Mouse (Mus musculus) heart, embryonic 16.5 days (tissue): Measurements from ENCODE around the gene Baz2b. TPM values are rescaled to one million over a fixed set of nuclear protein-coding genes. Genes with fewer than 3 reads are reported as not detected.
A peak's percentile ranks its signal among the peaks of the same experiment; 100 is the strongest.

Experiments used
- ATAC-seq: fragments of 200-750 bp; cut with Nextera tagmentation; replicated peaks from 2 replicates; pipeline ENCODE4 v1.8.0; 2017; ENCODE audit warnings: moderate number of reproducible peaks; ENCODE audit not compliant: insufficient read depth, low FRiP score; ENCODE audit errors: extremely low read depth
- H3K27ac ChIP-seq: fragments of 300-500 bp; sonication (generic); 2 replicates; pipeline ENCODE4 v1.5.1; 2014; ENCODE audit warnings: mild to moderate bottlenecking, low read length, control low read depth, moderate library complexity
- H3K27me3 ChIP-seq: fragments of 300-500 bp; sonication (generic); 2 replicates; pipeline ENCODE4 v1.6.1; 2014; ENCODE audit warnings: low read length, mixed read lengths; ENCODE audit not compliant: control insufficient read depth, insufficient read depth
- H3K36me3 ChIP-seq: fragments of 300-500 bp; sonication (generic); 2 replicates; pipeline ENCODE4 v1.6.1; 2014; ENCODE audit not compliant: control insufficient read depth, insufficient read depth
- H3K4me1 ChIP-seq: fragments of 300-500 bp; sonication (generic); 2 replicates; pipeline ENCODE4 v1.6.1; 2014; ENCODE audit warnings: low read length, mixed read lengths; ENCODE audit not compliant: control insufficient read depth, insufficient read depth
- H3K4me2 ChIP-seq: fragments of 300-500 bp; sonication (generic); 2 replicates; pipeline ENCODE4 v1.6.1; 2014; ENCODE audit warnings: low read depth, mild to moderate bottlenecking, control low read depth, low read length
- H3K4me3 ChIP-seq: fragments of 300-500 bp; sonication (generic); 2 replicates; pipeline ENCODE4 v1.5.1; 2014; ENCODE audit warnings: mild to moderate bottlenecking, control low read depth, low read length
- H3K9ac ChIP-seq: fragments of 300-500 bp; sonication (generic); 2 replicates; pipeline ENCODE4 v1.6.1; 2014; ENCODE audit warnings: low read length, control low read depth
- H3K9me3 ChIP-seq: fragments of 300-500 bp; sonication (generic); replicated peaks from 2 replicates; pipeline ENCODE4 v1.6.1; 2016; ENCODE audit warnings: low read length; ENCODE audit not compliant: control insufficient read depth
- WGBS: fragments of 180-500 bp; shearing (Covaris S2); extraction: QIAGEN DNeasy Blood & Tissue Kit; methylation state at CpG from one replicate; pipeline ENCODE4 v1.1.7; 2014; 5-methylcytosine and 5-hydroxymethylcytosine counted together
- polyA plus RNA-seq: library from polyadenylated mRNA; unstranded; fragments of >200 nt; fragmentation: Nextera tagmentation; extraction: Ambion mirVana; gene quantifications from 2 replicates; pipeline ENCODE4 v1.2.1, GENCODE M21; 2015

Gene Baz2b
- polyA plus RNA-seq, 1 experiment from 2014 or later = 42.7 TPM

DNA sequence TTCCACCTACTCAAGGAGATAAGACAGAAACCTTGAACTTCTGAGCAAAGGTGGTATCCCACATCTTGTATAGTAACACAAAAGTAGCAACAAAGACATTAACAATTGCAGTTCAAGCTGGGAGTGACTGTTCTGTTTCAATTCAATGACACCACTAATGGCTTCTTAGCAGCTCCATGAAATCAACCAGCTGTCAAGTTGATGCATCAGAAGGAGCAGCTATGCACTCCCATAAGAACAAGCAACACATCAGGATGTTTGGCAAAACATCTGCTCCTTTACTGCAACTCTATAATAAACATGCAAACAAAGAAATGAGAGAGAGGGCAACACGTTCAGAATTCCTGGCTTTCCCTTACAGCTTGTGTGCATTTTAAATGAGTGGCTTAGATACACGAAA lies 87.5 kb downstream of the Baz2b start:
- Histone ChIP-seq H3K9me3 (no peaks in the 10 kb centered on the region), H3K4me1 (peaks cover 32% of the 10 kb centered on the region), H3K9ac (peak overlapping the region; percentile 46; the same call in 1 of the 2 replicates), H3K4me3 (peak overlapping the region; percentile 6; the same call in 1 of the 2 replicates), H3K4me2 (peak overlapping the region; percentile 42; the same call in 1 of the 2 replicates), H3K36me3 (no peaks in the 10 kb centered on the region), H3K27me3 (no peaks in the 10 kb centered on the region), H3K27ac (no peak overlapping the region)
- no peak for ATAC-seq
- 46% methylated on average over 2 of the region's 2 CpGs for WGBS

DNA sequence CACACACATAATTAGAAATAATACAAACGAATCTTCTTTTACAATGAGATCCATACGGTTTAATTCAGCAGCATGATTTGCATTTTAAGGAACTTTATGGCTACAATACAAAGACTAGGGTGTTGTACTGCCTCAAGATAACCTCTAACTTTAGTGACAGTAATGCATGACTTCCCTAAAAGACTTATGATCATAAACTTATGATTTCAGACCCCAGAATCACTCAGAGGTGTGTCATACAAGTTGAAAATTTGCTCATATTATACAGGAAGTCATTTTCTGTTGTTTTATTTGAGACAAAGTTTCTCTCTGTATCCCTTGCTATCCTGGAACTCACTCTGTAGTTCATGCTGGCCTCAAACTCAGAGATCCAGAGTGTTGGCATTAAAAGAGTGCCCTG lies 89.0 kb downstream of the Baz2b start:
- Histone ChIP-seq H3K9ac (no peak overlapping the region), H3K27ac (no peak overlapping the region), H3K4me1 (peaks cover 33% of the 10 kb centered on the region), H3K4me2 (no peak overlapping the region), H3K36me3 (no peaks in the 10 kb centered on the region), H3K4me3 (no peak overlapping the region), H3K9me3 (no peaks in the 10 kb centered on the region), H3K27me3 (no peaks in the 10 kb centered on the region)
- no peak for ATAC-seq
- 70% methylated on average over 2 of the region's 2 CpGs for WGBS

DNA sequence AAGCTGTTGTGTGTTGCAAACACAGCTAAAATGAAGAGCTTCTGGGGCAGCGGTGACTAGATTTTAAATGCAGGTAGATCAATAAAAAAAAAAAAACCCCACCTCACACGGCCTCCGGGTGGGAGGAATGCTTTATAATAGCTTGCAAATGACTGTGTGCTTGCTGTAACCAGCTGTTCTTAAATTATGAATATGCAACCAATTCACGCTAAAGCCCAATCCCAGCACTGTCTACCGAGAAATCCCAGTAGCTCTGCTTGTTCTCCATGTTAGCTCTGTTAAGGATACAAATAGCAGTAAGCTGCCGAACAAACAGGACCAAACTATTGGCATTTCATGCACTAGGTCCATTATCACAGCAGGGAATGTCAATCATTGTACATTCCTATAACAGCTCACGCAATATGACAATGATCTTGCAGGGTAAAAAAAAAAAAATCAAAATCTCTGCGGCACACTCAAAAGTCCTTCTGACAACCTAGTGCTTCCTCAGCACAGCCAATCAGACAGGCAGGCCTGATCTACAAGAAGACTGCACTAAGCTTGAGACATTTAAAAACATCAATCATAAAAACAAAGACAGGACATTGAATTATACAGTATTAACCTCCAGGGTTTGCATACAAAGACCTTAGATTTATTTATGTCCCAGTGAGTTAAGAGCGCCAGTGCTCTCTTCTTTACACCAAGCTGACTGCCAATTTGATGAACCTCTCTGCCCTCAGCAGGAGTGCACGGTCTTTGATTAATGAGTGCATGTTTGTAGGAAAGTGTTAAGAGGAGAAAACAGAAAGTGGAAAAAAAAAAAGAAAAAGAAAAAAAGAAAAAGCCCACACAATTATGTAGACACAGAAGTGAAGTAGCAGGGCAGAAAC lies 90.7 kb downstream of the Baz2b start:
- H3K4me1 ChIP-seq = peaks cover 35% of the 10 kb centered on the region
- 50% methylated on average over 10 of the region's 10 CpGs for WGBS
- no peak overlapping the region for H3K4me3 ChIP-seq
- H3K9me3 ChIP-seq = no peaks in the 10 kb centered on the region
- no peaks in the 10 kb centered on the region for H3K36me3 ChIP-seq
- no peaks in the 10 kb centered on the region for H3K27me3 ChIP-seq
- no peak for ATAC-seq
- peak overlapping the region; percentile 29 for H3K4me2 ChIP-seq
- H3K27ac ChIP-seq = peak overlapping the region; percentile 39
- peak overlapping the region; percentile 38; the same call in 1 of the 2 replicates for H3K9ac ChIP-seq

DNA sequence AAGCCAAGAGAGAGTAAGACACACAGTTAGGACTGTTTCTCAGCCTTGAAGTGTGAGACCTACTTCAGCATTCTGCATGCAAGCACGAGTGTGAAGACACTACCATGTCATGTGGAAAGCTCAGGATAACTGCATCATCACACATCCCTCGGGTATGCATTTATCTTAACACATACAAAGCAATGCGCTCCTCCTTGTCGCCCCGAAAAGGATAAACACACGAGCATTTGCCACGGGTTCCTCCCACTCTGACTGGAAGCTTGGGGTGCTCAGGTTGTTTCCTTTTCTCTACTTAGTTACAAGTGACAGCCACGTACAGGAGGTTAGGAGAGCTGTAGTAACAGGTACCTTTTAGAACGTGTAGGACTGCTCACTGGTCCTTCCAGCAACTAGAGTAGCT lies 91.8 kb downstream of the Baz2b start:
- WGBS = 48% methylated on average over 9 of the region's 9 CpGs
- no peak overlapping the region for H3K4me3 ChIP-seq

DNA sequence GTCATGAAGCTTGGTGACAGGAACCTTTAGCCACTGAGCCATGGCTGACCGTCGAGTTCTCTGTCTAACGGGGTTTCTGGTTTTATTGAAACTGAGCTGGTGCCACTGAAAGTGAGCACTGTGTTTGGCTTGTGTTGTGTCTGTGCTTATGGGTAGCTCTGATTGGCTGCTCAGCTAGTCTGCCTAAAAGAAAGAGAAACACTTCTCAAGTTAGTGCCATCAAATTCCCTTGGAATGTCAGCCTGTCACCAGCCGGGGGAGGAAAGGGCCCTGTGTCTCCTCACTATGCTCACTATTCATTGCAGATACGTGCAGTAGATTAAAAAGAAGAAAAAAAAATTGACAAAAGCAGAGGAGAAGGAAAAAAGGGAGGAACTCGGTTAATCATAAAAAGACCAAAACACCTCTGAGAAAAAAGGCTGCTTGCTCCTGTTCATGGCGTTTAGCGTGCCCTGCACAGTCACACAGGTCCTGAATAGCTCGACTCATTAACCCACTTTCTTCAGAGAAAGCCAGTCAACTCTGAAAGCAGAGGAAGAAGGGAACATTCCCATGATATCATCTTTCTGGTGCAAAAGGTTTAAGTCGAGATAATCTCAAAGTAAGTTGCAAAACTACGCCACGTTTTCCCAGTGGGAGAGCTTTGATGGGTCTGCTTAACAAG lies 93.6 kb downstream of the Baz2b start:
- peaks cover 2% of the 10 kb centered on the region for H3K36me3 ChIP-seq
- no peak overlapping the region for H3K27ac ChIP-seq
- peaks cover 24% of the 10 kb centered on the region for H3K4me1 ChIP-seq
- WGBS = 58% methylated on average over 12 of the region's 12 CpGs
- H3K4me3 ChIP-seq = no peak overlapping the region
- H3K9me3 ChIP-seq = no peaks in the 10 kb centered on the region
- ATAC-seq = no peak
- no peak overlapping the region for H3K4me2 ChIP-seq
- H3K9ac ChIP-seq = no peak overlapping the region
- no peaks in the 10 kb centered on the region for H3K27me3 ChIP-seq

More for the DNA sequence above, 91.8 kb downstream of the Baz2b start:
- H3K4me1 ChIP-seq = peaks cover 35% of the 10 kb centered on the region
- no peaks in the 10 kb centered on the region for H3K27me3 ChIP-seq
- no peak overlapping the region for H3K9ac ChIP-seq
- H3K4me2 ChIP-seq = peak overlapping the region; percentile 1; the same call in 1 of the 2 replicates
- H3K27ac ChIP-seq = no peak overlapping the region
- H3K9me3 ChIP-seq = no peaks in the 10 kb centered on the region
- ATAC-seq = no peak
- no peaks in the 10 kb centered on the region for H3K36me3 ChIP-seq

DNA sequence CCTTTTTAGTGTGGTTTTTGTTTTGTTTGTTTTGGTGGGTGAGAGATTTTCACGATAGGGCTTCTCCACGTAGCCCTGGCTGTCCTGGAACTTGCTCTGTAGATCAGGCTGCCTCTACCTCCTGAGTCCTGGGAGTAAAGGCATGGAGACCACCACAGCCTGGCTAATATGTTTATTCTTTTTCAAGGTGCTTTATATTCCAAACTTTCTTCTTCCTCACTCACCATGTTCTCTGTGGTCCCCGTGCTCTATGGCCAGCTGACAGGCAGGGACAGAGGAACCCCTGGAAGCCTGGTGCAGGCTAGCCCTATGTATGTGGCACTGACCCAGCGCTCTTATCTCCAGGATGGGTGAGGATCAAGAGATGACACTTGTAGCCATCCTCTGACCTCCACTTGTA lies 94.7 kb downstream of the Baz2b start:
- Histone ChIP-seq H3K4me2 (no peak overlapping the region), H3K4me1 (peaks cover 19% of the 10 kb centered on the region), H3K9me3 (no peaks in the 10 kb centered on the region), H3K9ac (no peak overlapping the region), H3K27me3 (no peaks in the 10 kb centered on the region), H3K27ac (no peak overlapping the region), H3K36me3 (peaks cover 5% of the 10 kb centered on the region), H3K4me3 (no peak overlapping the region)
- 83% methylated on average over 4 of the region's 4 CpGs for WGBS
- ATAC-seq = no peak

DNA sequence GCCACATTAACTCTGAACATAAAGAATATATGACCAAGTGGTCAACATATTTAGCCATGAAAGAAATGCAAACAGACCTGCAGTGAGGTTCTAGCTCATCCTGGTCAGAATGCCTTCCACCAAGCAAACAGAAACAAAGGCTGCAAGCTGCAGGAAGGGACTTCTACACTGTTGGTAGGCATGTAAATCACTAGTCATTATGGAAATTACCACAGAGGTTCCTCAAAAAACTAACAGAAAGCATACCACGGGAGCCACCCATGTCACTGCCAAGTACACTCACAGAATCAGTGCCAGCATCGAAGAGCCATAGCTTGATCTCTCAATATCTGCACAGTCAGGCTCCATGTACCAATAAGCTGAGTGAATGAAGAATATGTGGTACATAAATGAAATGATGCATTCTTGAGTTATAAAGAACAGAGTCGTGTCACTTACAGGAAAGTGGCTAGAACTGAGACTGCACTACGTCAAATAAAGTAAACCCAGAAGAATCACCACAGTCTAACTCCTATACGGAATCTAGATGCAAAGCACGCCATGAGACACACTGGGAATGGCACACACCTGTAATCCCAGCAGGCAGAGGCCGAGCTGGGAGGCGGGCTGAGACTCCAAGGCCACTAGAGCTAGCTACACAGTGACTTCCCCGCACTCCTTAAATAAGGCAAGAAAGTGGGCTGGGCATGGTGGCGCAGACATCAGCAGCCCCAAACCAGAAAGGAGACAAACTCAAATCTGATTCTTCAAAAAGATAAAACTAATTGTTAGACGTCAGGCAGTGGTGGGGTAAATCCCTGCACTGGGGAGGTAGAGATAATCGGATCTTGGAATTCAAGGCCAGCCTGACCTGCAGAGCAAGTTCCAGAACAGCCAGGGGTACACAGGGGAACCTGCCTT lies 95.7 kb downstream of the Baz2b start:
- Histone ChIP-seq H3K27ac (no peak overlapping the region), H3K9ac (no peak overlapping the region), H3K4me1 (peaks cover 15% of the 10 kb centered on the region), H3K4me2 (no peak overlapping the region), H3K36me3 (peaks cover 5% of the 10 kb centered on the region), H3K4me3 (no peak overlapping the region), H3K27me3 (no peaks in the 10 kb centered on the region), H3K9me3 (no peaks in the 10 kb centered on the region)
- 79% methylated on average over 12 of the region's 12 CpGs for WGBS
- no peak for ATAC-seq

DNA sequence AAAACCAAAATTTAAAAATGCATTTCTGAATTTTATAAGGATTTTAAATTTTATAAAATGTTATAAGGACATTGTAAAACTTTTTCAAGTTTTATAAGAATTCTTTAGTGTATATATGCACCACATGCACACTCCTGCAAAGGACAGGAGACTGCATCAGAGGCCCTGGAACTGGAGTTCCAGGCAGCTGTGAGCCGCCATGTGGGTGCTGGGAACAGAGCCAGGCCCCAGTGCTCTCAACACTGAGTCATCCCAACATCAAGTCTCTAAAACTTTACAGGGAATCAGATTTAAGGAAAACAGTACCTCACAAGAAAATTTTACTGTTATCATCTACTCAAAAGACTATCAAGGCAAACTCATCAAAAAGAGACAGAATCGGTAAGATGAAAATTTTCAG lies 97.5 kb downstream of the Baz2b start:
- Histone ChIP-seq H3K36me3 (peaks cover 5% of the 10 kb centered on the region), H3K27me3 (no peaks in the 10 kb centered on the region), H3K4me1 (peaks cover 7% of the 10 kb centered on the region), H3K4me2 (no peak overlapping the region), H3K27ac (no peak overlapping the region), H3K9ac (no peak overlapping the region), H3K9me3 (no peaks in the 10 kb centered on the region), H3K4me3 (no peak overlapping the region)
- ATAC-seq = no peak
- 73% methylated on average over 2 of the region's 2 CpGs for WGBS
